Mouse (Mus musculus): Measurements from ENCODE around the gene Il1rn. TPM values are rescaled to one million over a fixed set of nuclear protein-coding genes. Genes with fewer than 3 reads are reported as not detected.

Il1rn gene
- polyA plus RNA-seq, 1 experiment from 2014 or later, result not detected

Other genes starting within 250 kb of the Il1rn start
- gene Tbpl2, start 240.3 kb upstream of the Il1rn start, polyA plus RNA-seq (2014; fragmentation: Nextera tagmentation; extraction: Ambion mirVana), result not detected in 2 replicates
- not detected in 2 replicates for gene Il1f8, start 183.7 kb upstream of the Il1rn start, polyA plus RNA-seq (2014; fragmentation: Nextera tagmentation; extraction: Ambion mirVana)
- not detected in 2 replicates for gene Il1f9, start 150.4 kb upstream of the Il1rn start, polyA plus RNA-seq (2014; fragmentation: Nextera tagmentation; extraction: Ambion mirVana)
- not detected in 2 replicates for gene Il1f6, start 121.4 kb upstream of the Il1rn start, polyA plus RNA-seq (2014; fragmentation: Nextera tagmentation; extraction: Ambion mirVana)
- gene Il1f5, start 59.9 kb upstream of the Il1rn start, polyA plus RNA-seq (2014; fragmentation: Nextera tagmentation; extraction: Ambion mirVana), result not detected in 2 replicates
- gene Il1f10, start 45.7 kb upstream of the Il1rn start, polyA plus RNA-seq (2014; fragmentation: Nextera tagmentation; extraction: Ambion mirVana), result not detected in 2 replicates
- gene Psd4, start 30.7 kb downstream of the Il1rn start, polyA plus RNA-seq (2014; fragmentation: Nextera tagmentation; extraction: Ambion mirVana), result 0.41 and 0.61 TPM in 2 replicates
- gene Pax8, start 138.7 kb downstream of the Il1rn start, polyA plus RNA-seq (2014; fragmentation: Nextera tagmentation; extraction: Ambion mirVana), result 0.75 and 0.79 TPM in 2 replicates

All from forebrain, embryonic 11.5 days (tissue).